Mouse (Mus musculus) frontal cortex, postnatal 25 days (tissue): ENCODE results near the gene Arvcf.

Source experiments
- DNase-seq, 2 experiments: peaks; one replicate each; pipeline ENCODE4 v3.0.0; 2022; ENCODE audit warnings: low spot score in 2 of 2

Arvcf gene

GRCm38 (mm10) chr16:18353106-18353505, 5.1 kb downstream of the Arvcf start:
- no peak for DNase-seq

- no peak for DNase-seq
These were observed 9.0 kb downstream of the Arvcf start for GRCm38 (mm10) chr16:18356961-18357360.

- no peak for DNase-seq
These were observed 10.0 kb downstream of the Arvcf start for GRCm38 (mm10) chr16:18357977-18358376.

GRCm38 (mm10) chr16:18360151-18360805, 12.3 kb downstream of the Arvcf start:
- no peak for DNase-seq

- no peak for DNase-seq
These were observed 15.0 kb downstream of the Arvcf start for GRCm38 (mm10) chr16:18362948-18363347.

GRCm38 (mm10) chr16:18366849-18367248, 18.9 kb downstream of the Arvcf start:
- no peak for DNase-seq

GRCm38 (mm10) chr16:18370197-18370596, 22.2 kb downstream of the Arvcf start:
- DNase-seq = no peak

GRCm38 (mm10) chr16:18373632-18374031, 25.6 kb downstream of the Arvcf start:
- DNase-seq = no peak

- no peak for DNase-seq
These were observed 28.4 kb downstream of the Arvcf start for GRCm38 (mm10) chr16:18376297-18376954.

- DNase-seq = no peak
These were observed 29.2 kb downstream of the Arvcf start for GRCm38 (mm10) chr16:18377203-18377602.

- no peak for DNase-seq
These were observed 30.5 kb downstream of the Arvcf start for GRCm38 (mm10) chr16:18378489-18378888.

GRCm38 (mm10) chr16:18379338-18380001, 31.5 kb downstream of the Arvcf start:
- no peak for DNase-seq

- no peak for DNase-seq
These were observed 32.6 kb downstream of the Arvcf start for GRCm38 (mm10) chr16:18380495-18381063.

GRCm38 (mm10) chr16:18381621-18382258, 33.8 kb downstream of the Arvcf start:
- no peak for DNase-seq

GRCm38 (mm10) chr16:18383045-18383726, 35.2 kb downstream of the Arvcf start:
- no peak for DNase-seq

GRCm38 (mm10) chr16:18383756-18384155, 35.8 kb downstream of the Arvcf start:
- DNase-seq = no peak

- DNase-seq = no peak
These were observed 36.2 kb downstream of the Arvcf start for GRCm38 (mm10) chr16:18384211-18384610.

GRCm38 (mm10) chr16:18384659-18385058, 36.7 kb downstream of the Arvcf start:
- DNase-seq = no peak

- DNase-seq = no peak
These were observed 37.4 kb downstream of the Arvcf start for GRCm38 (mm10) chr16:18385411-18385810.

- no peak for DNase-seq
These were observed 38.5 kb downstream of the Arvcf start for GRCm38 (mm10) chr16:18386451-18386850.

- DNase-seq = no peak
These were observed 39.0 kb downstream of the Arvcf start for GRCm38 (mm10) chr16:18386972-18387371.
